Mouse (Mus musculus) forebrain, embryonic 16.5 days (tissue): ENCODE measurements around the gene Olfr1245. TPM values are rescaled to one million over a fixed set of nuclear protein-coding genes. Genes with fewer than 3 reads are reported as not detected.
"Not testable (repeated sequence)": the region's sequence is repeated elsewhere in the genome, so short reads cannot be mapped to it uniquely, and the experiment has no call there.

Experiments
- ATAC-seq: fragments of 200-750 bp; cut with Nextera tagmentation; 2 replicates; pipeline ENCODE4 v1.8.0; 2017; ENCODE audit warnings: mild to moderate bottlenecking, moderate library complexity
- H3K27ac ChIP-seq: fragments of 300-500 bp; sonication (generic); 2 replicates; pipeline ENCODE4 v1.5.1; 2014; ENCODE audit warnings: low read length, control low read depth
- H3K27me3 ChIP-seq: fragments of 300-500 bp; sonication (generic); replicated peaks from 2 replicates; pipeline ENCODE4 v1.6.1; 2014; ENCODE audit warnings: low read length; ENCODE audit not compliant: control insufficient read depth, insufficient read depth
- H3K36me3 ChIP-seq: fragments of 300-500 bp; sonication (generic); 2 replicates; pipeline ENCODE4 v1.6.1; 2014; ENCODE audit not compliant: control insufficient read depth, insufficient read depth
- H3K4me1 ChIP-seq: fragments of 300-500 bp; sonication (generic); replicated peaks from 2 replicates; pipeline ENCODE4 v1.6.1; 2014; ENCODE audit warnings: low read length; ENCODE audit not compliant: control insufficient read depth, insufficient read depth
- H3K4me2 ChIP-seq: fragments of 300-500 bp; sonication (generic); 2 replicates; pipeline ENCODE4 v1.6.1; 2014; ENCODE audit warnings: mild to moderate bottlenecking, low read length, control low read depth
- H3K4me3 ChIP-seq: fragments of 300-500 bp; sonication (generic); replicated peaks from 2 replicates; pipeline ENCODE4 v1.5.1; 2014; ENCODE audit warnings: mild to moderate bottlenecking, low read length, control low read depth
- H3K9ac ChIP-seq: fragments of 300-500 bp; sonication (generic); replicated peaks from 2 replicates; pipeline ENCODE4 v1.6.1; 2014; ENCODE audit warnings: low read depth, low read length, control low read depth
- H3K9me3 ChIP-seq: fragments of 300-500 bp; sonication (generic); 2 replicates; pipeline ENCODE4 v1.6.1; 2016; ENCODE audit warnings: low read length; ENCODE audit not compliant: control insufficient read depth
- WGBS: fragments of 180-500 bp; shearing (Covaris S2); extraction: QIAGEN DNeasy Blood & Tissue Kit; methylation state at CpG from one replicate; pipeline ENCODE4 v1.1.7; 2014; 5-methylcytosine and 5-hydroxymethylcytosine counted together
- polyA plus RNA-seq: library from polyadenylated mRNA; unstranded; fragments of >200 nt; fragmentation: Nextera tagmentation; extraction: Ambion mirVana; gene quantifications from 2 replicates; pipeline ENCODE4 v1.2.1, GENCODE M21; 2015

Olfr1245 gene
- not detected in 2 replicates for polyA plus RNA-seq

DNA sequence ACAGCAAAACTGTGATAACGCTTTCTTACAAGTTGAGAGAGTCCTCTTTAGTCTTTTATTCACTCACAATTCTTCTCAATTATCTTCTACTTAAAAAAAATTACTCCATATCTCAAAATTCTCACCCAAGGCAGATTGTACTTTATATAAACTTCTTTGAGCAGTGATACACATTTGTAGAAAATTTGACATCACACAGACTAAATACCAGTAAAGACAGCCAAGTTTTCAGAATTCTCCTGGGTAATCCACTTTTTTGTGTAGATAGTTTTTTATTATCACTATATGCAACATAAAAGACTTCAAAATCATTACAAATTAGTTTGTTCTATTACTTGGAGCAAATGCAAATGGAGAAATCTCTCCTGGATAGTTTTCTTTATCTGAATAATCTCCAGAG is at the start of gene Olfr1245:
Olfr1245 (minus strand) TSS at position 101 of the 400 bp plus-strand sequence.
- no peak for ATAC-seq
- Histone ChIP-seq H3K36me3 (no peaks in the 10 kb centered on the region), H3K27me3 (no peaks in the 10 kb centered on the region), H3K4me1 (no peaks in the 10 kb centered on the region), H3K4me2 (no peak within 1 kb of the TSS), H3K27ac (no peak within 1 kb of the TSS), H3K9ac (no peak within 1 kb of the TSS), H3K9me3 (no peaks in the 10 kb centered on the region; the same call in 1 of the 2 replicates), H3K4me3 (no peak within 1 kb of the TSS)
- WGBS: 90% methylated on average over 1 of the region's 1 CpGs

DNA sequence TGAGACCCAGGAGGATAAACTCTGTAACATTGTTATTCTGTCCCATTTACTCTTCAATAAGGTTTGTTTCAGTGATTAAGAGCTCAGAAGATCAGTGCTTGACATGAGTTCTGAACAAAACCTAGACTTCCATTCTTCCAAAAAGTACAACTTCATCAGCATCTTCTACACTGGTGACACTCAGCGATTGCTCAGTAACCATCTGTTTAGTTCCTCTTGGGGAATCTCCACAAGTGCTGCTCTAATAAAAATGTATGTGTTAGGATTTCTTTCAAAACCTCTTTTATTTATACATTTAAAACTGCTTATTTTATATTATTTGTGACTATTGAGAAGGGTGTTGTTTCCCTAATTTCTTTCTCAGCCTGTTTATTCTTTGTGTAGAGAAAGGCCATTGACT is 39.9 kb upstream of the Olfr1245 start, which contains the start of gene Olfr1248:
Olfr1248 (minus strand) TSS at position 101 of the 400 bp plus-strand sequence.
- not testable (repeated sequence) for H3K27me3 ChIP-seq, H3K9me3 ChIP-seq, H3K4me1 ChIP-seq, H3K4me2 ChIP-seq, H3K4me3 ChIP-seq, ATAC-seq, H3K36me3 ChIP-seq, H3K9ac ChIP-seq, H3K27ac ChIP-seq
- WGBS: 95% methylated on average over 1 of the region's 1 CpGs

DNA sequence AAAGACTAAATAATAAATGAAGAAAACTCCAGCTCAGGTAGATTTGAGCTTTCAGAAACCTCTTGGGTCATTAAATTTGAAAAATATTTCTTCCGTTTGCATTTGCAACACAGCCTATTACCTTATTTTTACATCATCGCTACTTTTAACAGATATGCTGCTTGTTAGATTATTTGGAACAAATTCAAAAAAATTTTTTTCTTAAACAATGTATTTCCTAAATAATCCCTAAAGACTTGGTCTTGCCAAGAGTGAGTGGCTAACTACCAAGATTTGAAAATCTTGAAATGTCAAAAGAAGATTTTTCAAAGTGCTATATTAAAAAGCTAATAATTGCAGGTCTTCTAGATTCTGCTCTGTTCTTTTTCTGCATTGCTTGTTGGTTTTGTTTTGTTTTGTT is 35.8 kb upstream of the Olfr1245 start, which contains the start of gene Olfr1247:
Olfr1247 (minus strand) TSS at position 101 of the 400 bp plus-strand sequence.
- H3K9ac ChIP-seq: no peak within 1 kb of the TSS
- no peak within 1 kb of the TSS for H3K4me2 ChIP-seq
- no peaks in the 10 kb centered on the region for H3K36me3 ChIP-seq
- no peaks in the 10 kb centered on the region for H3K27me3 ChIP-seq
- no peaks in the 10 kb centered on the region for H3K9me3 ChIP-seq
- H3K4me3 ChIP-seq: no peak within 1 kb of the TSS
- ATAC-seq: no peak
- WGBS: 93% methylated on average over 2 of the region's 2 CpGs
- H3K27ac ChIP-seq: no peak within 1 kb of the TSS
- H3K4me1 ChIP-seq: no peaks in the 10 kb centered on the region

DNA sequence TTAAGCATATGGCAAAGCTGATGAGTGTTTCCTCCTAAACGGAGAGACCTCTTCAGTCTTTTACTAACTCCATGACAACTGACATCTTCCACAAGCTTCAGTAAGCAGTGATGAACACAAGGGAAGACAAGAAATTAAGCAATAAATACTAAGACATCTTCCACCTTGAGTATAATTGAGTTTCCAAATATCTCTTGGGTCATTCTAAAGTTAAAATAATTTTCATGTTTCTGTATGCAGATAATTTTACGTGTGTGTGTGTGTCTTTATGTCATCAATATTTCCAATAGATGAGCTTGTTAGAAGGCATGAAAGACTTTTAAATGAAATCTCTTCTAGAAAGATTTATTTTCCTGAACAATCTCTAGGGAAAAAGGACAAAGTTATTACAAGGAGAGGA is 14.8 kb upstream of the Olfr1245 start, which contains the start of gene Olfr1246:
Olfr1246 (minus strand) TSS at position 101 of the 400 bp plus-strand sequence.
- Histone ChIP-seq H3K9ac (no peak within 1 kb of the TSS), H3K4me2 (no peak within 1 kb of the TSS), H3K27me3 (no peaks in the 10 kb centered on the region), H3K4me3 (no peak within 1 kb of the TSS), H3K36me3 (no peaks in the 10 kb centered on the region), H3K4me1 (no peaks in the 10 kb centered on the region), H3K27ac (no peak within 1 kb of the TSS), H3K9me3 (no peaks in the 10 kb centered on the region)
- ATAC-seq: no peak
- 81% methylated on average over 2 of the region's 2 CpGs for WGBS

DNA sequence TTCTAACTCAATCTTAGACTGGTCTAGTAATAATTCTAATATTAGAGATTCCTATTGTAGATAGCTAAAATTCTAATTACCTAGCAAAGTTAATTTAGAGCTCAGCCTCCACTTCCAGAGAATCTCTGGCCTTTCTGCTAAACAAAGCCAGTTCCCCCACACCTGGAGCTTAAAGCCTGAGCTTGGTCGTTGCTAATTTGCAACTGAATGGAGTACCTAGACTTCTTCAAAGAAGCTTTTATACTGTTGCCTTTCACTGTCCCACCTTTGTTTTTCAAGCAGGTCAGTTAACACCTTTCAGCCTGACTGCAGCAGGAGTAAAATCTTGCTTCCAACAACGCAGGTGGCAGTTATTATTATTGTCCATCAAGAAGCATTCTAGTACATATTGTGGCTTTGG is 15.5 kb downstream of the Olfr1245 start:
- H3K9ac ChIP-seq, ATAC-seq, H3K9me3 ChIP-seq, H3K27me3 ChIP-seq, H3K27ac ChIP-seq, H3K4me2 ChIP-seq, H3K4me3 ChIP-seq, H3K4me1 ChIP-seq, H3K36me3 ChIP-seq: not testable (repeated sequence)
- 38% methylated on average over 2 of the region's 2 CpGs for WGBS

DNA sequence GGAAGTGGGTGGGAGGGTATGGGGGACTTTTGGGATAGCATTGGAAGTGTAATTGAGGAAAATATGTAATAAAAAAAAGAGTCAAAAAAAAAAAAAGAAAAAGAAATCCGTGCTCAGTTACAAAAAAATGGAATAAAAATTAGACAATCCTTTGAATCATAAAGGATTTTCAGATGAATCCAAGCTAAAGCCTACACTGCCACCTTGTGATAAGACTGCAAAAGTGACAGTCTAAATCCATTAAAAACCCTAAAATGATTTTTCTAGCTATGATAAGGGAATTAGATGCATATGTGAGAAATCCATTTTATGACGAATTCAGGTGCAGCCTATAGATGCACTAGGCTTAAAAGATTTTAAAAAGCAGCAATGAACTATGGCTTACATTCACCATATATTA is 33.7 kb downstream of the Olfr1245 start:
- Histone ChIP-seq H3K4me3 (no peak overlapping the region), H3K4me2 (no peak overlapping the region), H3K27ac (no peak overlapping the region), H3K9me3 (no peaks in the 10 kb centered on the region), H3K36me3 (no peaks in the 10 kb centered on the region), H3K27me3 (no peaks in the 10 kb centered on the region), H3K4me1 (no peaks in the 10 kb centered on the region), H3K9ac (no peak overlapping the region)
- no peak for ATAC-seq
- WGBS: 57% methylated on average over 2 of the region's 2 CpGs

DNA sequence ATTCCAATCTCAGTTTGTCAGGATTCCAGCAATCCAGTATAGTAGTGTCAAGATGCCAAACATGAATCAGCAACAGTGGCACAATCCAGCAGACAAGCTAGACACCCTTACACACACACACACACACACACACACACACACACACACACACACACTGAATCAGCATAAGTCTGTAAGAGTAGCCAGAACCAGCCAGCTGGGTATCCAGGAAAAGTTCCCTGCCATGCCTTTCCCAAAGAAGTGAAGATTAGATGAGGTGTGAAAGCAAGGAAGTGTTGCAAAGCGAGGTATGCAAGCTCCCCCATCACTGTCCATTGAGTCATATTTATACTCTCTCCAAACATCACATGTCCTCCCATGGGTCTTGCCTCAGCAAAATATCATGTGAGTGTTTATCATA is 38.3 kb downstream of the Olfr1245 start:
- Histone ChIP-seq H3K27ac (no peak overlapping the region), H3K4me2 (no peak overlapping the region), H3K9me3 (no peaks in the 10 kb centered on the region), H3K4me1 (no peaks in the 10 kb centered on the region), H3K27me3 (no peaks in the 10 kb centered on the region), H3K4me3 (no peak overlapping the region), H3K9ac (no peak overlapping the region), H3K36me3 (no peaks in the 10 kb centered on the region)
- no peak for ATAC-seq
- WGBS: 90% methylated on average over 1 of the region's 1 CpGs

DNA sequence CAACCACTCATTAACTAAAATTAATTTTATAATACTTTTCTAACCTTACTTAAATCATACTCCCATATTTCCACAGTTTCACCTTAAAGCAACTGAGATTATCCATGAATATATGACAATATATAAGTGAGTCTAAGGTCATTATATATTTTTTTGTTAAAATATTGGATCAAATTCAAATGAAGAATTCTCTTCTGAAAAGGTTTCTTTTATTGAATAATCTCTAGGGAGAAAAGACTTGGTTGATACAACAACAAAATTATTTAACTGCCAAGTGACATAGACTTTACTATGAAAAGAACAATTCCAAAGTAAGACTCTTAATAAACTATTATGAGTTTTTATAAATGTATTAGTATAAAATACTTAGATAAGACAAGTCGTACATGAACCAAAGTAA is 46.9 kb downstream of the Olfr1245 start, which contains the start of gene Olfr1243:
Olfr1243 (minus strand) TSS at position 101 of the 400 bp plus-strand sequence.
- Histone ChIP-seq H3K9ac (no peak within 1 kb of the TSS), H3K27me3 (no peaks in the 10 kb centered on the region), H3K4me3 (no peak within 1 kb of the TSS), H3K9me3 (no peaks in the 10 kb centered on the region), H3K4me1 (no peaks in the 10 kb centered on the region), H3K36me3 (no peaks in the 10 kb centered on the region), H3K27ac (no peak within 1 kb of the TSS), H3K4me2 (no peak within 1 kb of the TSS)
- ATAC-seq: no peak
- WGBS: 83% methylated on average over 1 of the region's 1 CpGs
